Mouse (Mus musculus): ENCODE results near the gene Inka2.

Inka2 gene

DNA sequence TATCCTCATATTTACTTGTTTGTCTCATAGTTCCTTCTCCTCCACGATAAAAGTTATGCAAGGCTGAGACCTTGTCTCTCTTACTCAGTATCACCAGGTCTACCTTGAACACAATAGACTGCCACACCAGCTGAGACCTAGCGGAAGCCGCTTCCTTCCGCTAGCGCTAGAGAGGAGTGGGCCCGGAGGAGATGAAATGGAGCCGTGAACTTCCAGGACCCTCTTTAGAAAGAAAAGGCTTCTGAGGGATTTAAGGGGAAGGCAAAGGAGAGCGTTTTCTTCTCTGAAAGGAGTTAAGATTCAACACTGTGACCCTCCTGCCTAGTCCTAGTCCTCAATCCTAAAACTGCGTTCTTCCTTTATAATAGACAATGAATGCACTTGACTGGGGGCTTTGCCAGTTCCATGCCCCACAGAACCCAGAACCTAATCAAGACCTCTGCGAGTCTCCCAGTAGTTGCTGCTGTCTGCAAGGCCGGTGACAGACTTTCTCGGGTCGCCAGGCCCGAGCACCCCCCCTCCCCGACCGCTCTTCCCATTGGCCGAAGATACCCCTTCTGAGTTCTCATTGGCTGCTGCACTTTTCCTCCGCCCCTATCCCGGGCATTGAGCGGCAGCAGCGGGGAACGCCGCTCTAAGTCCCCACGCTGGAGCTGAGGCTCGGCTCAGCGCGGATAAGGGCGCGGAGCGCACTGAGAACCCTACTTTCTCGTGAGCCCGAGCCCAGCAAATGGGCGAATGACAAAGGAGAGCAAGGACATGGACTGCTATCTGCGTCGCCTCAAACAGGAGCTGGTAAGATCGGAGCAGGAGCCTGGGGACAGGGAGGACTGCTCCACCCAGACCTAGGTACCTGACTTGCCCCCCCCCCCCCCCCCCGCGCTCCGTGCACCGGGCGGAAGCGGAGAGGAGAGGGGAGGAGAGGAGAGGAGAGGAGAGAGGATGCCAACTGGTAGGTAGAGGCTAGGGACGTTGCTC, at the start of gene Inka2:
Inka2 (plus strand) TSS at position 569 of the 978 bp plus-strand sequence.
- in situ Hi-C loops (cut with MboI) = no loop called here

DNA sequence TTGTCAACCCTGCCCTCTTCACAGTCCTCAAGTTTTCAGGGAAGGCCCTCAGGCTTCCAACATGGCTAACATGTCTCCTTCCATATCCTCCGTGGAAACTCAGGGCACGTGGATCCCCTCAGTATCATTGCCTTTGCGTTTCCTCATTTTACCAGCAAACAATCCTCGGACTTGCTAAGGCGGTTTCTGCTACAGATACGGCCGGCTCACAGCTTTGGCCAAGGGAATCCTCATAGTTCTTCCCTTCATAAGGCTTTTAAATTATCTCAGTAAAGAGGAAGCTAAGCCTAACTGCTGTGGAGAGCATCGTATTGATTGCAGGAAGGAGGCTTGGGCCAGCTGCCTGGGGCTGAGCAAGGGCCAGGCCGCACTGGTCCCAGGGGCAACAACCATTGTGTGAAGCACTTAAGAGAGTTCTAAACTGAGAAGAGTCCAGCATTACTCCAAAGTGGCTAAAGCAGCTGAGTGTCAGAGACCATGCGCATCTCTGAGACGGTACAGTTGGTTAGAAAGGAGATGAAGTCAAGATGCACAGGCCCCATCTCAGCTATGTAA, 49.3 kb upstream of the Inka2 start:
- in situ Hi-C loops (cut with MboI) = no loop called here

DNA sequence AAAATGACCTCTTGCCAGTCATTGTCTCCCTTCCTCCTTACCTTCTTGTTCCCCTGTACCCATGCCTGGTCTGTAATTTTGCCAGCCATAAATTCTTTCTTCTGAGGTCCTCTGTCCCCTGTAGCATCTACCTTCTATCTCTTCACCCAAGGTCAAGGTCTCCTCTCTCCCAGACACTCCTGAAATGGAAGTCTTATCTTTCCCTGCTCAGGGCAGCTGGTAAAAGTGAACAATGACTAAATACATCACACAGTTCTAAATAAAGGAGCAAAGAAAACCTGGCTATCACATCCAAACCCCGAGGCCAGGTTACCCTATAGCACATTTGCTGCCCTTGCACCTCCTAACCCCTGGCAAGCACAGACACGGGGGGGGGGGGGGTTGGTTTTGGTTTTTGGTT, 43.9 kb upstream of the Inka2 start:
- in situ Hi-C loops (cut with MboI) = no loop called here

DNA sequence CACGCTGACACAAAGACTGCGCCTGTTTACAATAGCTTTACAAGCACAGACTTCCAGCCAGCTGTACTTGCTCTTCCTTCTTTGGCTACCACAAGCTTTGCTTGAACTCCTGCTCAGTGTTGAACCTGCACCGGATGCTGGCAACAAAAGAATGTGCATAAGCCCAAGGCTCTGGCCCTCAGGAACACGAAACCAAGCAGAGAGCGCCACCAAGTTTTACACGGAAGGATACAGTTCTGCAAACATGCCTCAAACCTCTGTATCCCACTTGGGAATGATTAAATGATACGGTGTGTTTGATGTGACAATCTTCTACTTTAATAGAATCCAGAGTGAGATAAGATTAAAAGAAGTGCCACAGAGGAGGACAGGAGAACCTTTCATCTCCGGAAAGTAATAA, 41.4 kb upstream of the Inka2 start:
- in situ Hi-C loops (cut with MboI) = no loop called here

- in situ Hi-C loops (cut with MboI) = no loop called here
Observed at GRCm38 (mm10) chr3:105665105-105665765, 39.2 kb upstream of the Inka2 start.

DNA sequence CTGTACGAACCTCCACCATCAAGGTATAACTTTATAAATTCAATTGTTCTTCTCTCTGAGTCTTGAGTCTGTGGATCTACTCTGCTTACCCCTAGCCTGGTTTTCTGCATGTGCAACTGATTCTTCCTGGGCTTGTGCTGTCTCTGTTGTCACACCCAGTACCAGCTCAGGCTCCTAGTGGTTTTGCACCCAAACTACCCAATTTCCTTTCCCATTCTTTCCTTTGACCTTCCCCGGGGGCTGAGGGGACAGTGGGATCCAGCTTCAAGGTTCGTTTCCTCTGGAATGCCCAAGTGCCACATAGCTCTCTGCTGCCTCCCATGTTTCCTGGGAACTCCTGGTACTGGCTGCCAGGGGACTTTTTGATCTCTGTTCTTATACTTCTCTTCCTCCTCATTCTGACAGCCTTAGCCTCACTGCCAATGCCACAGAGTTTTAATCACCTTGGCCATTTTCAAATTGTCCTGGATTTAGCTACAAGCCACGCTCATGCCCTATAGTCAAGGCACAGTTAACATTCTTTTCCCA, 37.3 kb upstream of the Inka2 start:
- in situ Hi-C loops (cut with MboI) = no loop called here

DNA sequence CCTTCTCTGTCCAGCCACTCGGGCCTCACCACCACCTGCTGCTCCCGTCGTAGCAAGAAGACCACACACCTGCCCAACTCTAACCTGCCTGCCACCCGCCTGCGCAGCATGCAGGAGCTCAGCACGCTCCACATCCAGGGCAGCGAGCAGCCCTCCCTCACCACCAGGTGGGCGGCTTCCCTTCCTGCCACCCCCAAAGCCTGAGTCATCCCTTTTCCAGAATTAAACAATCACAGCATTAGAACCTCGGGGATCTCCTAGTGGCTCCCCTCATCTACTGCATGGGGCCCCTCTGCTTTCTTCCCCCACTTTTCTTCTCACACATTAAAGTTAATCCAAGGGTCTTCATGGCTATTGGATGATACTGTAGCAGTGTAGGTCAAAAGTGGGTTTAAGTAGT, 36.2 kb upstream of the Inka2 start:
- in situ Hi-C loops (cut with MboI) = no loop called here

DNA sequence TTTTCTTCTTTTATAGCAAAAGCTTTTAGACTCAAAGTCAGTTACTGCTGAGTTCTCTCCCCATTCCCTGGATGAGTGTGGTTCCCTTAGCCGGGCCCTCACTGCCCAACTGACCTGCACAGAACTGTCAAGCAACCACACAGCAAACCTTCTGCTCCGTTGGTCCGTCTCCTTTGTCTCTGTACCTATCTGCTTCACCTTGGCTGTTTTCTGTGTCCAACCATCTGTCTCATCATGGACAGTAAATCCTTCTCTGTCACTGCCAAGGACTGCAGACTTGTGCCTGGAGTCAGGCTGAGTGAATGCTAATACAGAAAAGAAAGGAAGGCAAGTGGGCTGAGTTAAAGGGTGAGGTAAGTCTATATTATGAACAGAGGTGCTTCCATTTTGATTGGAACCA, 34.6 kb upstream of the Inka2 start:
- in situ Hi-C loops (cut with MboI) = loop anchor here (10.0 kb wide), 1 partner anchor 775 kb away; no protein-coding TSS in a partner anchor

- in situ Hi-C loops (cut with MboI) = loop anchor here (10.0 kb wide), 1 partner anchor 774 kb away; no protein-coding TSS in a partner anchor
Observed at GRCm38 (mm10) chr3:105670801-105671200, 33.6 kb upstream of the Inka2 start.

DNA sequence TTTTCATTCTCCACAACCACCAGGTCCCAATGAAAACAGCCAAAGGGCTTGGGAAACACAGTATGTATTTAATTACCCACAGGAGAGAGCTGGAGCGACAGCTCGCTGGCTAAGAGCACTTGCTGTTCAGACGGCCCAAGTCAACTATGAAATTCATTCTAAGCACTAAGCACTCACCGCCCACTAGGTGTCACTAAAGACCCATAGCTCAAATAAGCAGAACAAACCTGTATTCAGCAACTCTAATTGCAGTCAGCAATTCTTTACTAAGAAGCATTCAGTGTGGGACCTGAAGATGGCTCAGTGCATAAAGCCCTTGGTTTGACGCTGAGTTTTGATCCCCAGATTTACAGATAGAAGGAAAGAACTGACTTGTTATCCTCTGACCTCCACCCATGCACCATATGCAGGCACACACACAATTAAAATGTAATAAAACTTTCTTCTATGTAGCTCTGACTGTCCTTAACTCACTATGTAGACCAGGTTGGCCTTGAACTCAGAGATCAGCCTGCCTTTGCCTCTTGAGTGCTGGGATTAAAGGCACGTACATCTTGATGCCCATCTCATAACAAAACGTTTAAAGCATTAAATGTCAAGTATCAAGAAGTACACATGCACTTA, 29.7 kb upstream of the Inka2 start:
- in situ Hi-C loops (cut with MboI) = loop anchor here (10.0 kb wide), 1 partner anchor 770 kb away; no protein-coding TSS in a partner anchor

DNA sequence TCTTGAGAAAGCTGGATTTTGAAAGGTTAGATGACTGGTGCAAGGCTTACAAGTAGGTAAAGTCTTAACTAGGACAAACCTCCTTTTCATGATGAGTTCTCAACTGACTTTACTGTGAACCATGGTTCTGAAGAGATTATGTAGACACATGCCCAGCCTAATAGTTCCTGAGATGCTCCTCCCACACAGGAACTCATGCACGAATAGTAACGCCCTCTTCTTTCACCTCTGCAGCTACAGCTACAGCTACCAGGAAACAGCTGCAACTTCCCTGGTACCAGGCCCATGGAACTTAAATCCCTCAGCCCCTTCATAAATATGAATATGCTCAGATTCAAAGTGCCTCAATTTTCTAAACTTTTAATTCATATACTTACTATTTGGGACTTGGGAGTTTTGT, 28.5 kb upstream of the Inka2 start:
- in situ Hi-C loops (cut with MboI) = loop anchor here (10.0 kb wide), 1 partner anchor 769 kb away; no protein-coding TSS in a partner anchor

GRCm38 (mm10) chr3:105680346-105680745, 24.1 kb upstream of the Inka2 start:
- in situ Hi-C loops (cut with MboI) = no loop called here

DNA sequence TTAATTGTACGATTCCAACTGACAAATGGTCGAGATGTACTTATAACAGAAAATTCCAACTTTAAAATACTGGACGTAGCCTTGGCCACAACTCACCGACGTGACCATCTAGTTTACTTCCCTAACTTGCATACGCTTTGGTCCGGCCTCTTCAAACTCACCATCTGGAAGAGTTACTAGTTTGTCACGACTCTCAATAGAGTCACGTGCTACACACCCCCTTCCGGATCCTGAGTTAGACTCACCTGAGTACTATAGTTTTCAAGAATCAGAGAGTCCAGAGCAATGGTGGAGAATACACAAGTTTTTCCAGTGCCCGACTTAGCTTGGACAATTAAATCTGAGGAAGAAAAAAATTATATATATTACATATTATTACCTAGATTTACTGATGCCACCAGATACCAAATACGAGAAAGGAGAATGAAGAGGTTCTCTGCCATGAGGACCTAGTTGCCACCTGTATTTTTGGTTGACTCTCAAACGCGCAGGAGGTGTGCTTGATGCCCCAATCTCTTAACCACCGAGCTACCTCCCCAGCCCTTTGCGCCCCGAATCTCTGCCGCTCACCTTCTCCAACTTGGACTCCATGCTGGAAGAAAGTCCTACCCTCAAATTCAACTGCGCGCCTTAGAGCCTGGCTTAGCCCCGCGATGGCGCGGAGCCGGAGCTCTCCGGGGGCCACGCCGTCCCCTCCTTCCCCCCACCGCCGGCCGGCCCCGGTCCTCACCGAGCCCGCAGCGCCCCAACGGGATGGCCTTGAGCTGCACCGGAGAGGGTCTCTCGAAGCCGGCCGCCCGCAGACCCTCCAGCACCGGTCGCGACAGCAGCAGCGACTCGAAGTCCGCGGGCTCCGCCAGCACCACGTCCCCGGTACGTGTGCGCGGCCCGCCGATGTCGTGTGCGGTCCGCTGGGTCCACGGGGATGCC, 17.7 kb upstream of the Inka2 start:
- in situ Hi-C loops (cut with MboI) = loop anchor here (5.0 kb wide), 2 partner anchors 36 to 206 kb away; no protein-coding TSS in a partner anchor

- in situ Hi-C loops (cut with MboI) = loop anchor here (5.0 kb wide), 2 partner anchors 35 to 205 kb away; no protein-coding TSS in a partner anchor
Observed at GRCm38 (mm10) chr3:105687324-105688060, 16.9 kb upstream of the Inka2 start, which contains the start of gene Ddx20. Gene Ddx20 (minus strand): TSS chr3:105687574.

GRCm38 (mm10) chr3:105688536-105688935, 15.9 kb upstream of the Inka2 start:
- in situ Hi-C loops (cut with MboI) = loop anchor here (5.0 kb wide), 2 partner anchors 34 to 204 kb away; no protein-coding TSS in a partner anchor

DNA sequence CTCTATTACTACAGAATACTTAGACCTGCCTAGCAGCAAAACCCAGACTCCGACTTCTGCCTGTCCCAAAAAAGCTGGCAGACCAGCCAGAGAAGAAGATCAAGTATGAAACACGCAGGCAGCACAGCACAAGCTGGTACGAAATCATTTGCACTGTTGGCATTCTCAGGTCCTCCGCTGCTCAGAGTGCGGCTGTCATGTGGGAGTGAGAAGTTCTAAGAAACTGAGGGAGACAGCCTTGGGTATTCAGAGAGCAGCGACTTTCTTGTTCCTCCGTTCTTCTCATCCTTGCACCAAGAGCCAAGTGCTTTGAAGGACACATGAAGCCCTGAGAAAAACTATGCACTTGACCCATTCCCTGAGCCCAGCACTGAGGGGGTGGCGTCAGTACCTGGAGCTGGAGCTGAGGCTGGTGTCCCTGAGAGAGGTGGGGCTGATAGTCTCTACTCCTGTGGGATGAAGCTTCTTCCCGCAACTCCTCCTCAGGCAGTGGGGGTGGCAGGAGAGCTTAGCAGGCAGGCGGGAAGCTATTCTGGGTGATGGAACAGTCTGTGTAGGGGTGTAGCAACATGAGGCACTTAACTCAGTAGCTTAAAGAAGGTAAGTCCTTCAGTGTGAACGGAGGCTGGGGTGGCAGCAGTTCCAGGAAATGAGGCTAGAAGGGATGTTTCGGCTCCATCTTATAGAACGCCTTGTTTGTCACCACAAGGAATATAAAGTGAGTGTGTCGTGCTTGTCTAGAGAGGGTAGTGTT, 10.9 kb upstream of the Inka2 start:
- in situ Hi-C loops (cut with MboI) = no loop called here

DNA sequence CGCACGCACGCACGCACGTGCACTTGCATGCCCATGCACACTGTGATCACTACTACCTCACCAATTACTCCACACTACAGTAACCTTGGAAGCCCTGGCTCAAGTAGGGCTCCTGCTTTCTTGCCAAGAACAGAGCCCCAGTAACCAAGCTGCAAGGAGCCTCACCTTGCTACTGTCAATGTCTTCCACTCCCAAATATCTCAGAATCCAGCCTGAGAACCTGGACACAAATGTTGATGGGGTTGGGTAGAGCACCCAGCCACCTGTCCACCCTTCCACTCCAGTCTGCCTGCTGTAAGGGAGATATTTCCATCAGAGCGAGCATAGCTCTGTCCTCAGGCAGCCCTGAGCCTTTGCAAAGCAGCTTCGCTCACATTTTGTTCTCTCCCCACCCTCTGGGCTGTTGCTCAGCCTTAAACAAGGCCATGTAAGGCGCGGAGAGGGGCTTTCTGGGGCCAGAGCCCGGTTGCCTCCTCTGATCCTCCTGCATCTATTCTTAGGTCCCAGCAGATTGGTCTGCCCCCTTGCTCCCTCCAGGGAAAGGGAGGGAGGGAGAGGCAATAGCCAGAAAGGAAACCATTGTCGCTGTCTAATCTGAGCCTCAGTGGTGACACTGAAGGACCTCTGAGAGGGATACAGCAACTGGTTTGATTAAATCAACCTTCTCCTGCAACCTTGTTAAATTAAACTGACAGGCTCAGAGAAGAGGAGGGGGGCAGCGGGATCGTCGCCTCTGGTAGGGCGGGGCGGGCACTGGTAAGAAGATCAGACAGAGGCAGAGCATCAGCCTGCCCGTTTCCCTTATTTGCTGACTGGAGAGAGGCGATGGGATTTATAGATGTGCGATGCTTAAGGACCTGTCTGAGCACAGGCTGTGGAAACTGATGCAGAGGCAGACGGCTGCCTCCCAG, 8.7 kb upstream of the Inka2 start:
- in situ Hi-C loops (cut with MboI) = no loop called here

Measured in mature B cell (primary cell).